Mouse (Mus musculus): ENCODE data around the gene Fth1.

GRCm38 (mm10) chr19:9987593-9987992 is 7.2 kb downstream of the Fth1 start:
- TF ChIP-seq CTCF (IDR thresholded peaks at IDR 0.05; ENCODE audit: low read depth): no peak
- no peak for TF ChIP-seq EP300 (IDR thresholded peaks at IDR 0.05; ENCODE audit: low read depth)

Measured in heart, postnatal 0 days (tissue).